Mouse (Mus musculus) left cerebral cortex, postnatal 14 days (tissue): ENCODE data around the gene Ankrd45. TPM values are rescaled to one million over a fixed set of nuclear protein-coding genes. Genes with fewer than 3 reads are reported as not detected.
"Not testable (repeated sequence)": the region's sequence is repeated elsewhere in the genome, so short reads cannot be mapped to it uniquely, and the experiment has no call there.

Experiments
- DNase-seq, 2 experiments: peaks; one replicate each; pipeline ENCODE4 v3.0.0; 2021 to 2022; ENCODE audit warnings: low spot score in 2 of 2, mixed read lengths in 1 of 2
- intact Hi-C: fragments of 180-260 bp; cut with DNase I; formaldehyde crosslinking; loops from one replicate; pipeline ENCODE4 v1.15.1; 2025
- total RNA-seq, 2 experiments: library from RNA; stranded (reverse); gene quantifications; 2 replicates each; pipeline ENCODE4 v1.2.3; 2021

Ankrd45 gene
- total RNA-seq, 2 experiments from 2014 or later = 37.0 to 39.0 TPM

- peak; percentile 36 to 37 for DNase-seq
- intact Hi-C loops = no loop called here
Observed at GRCm38 (mm10) chr1:161180674-161181073, 38.2 kb downstream of the Ankrd45 start.

- intact Hi-C loops = no loop called here
- DNase-seq = no peak
Observed at GRCm38 (mm10) chr1:161182386-161182785, 39.9 kb downstream of the Ankrd45 start.

- DNase-seq = no peak
- intact Hi-C loops = no loop called here
Observed at GRCm38 (mm10) chr1:161183677-161184076, 41.2 kb downstream of the Ankrd45 start.

DNA sequence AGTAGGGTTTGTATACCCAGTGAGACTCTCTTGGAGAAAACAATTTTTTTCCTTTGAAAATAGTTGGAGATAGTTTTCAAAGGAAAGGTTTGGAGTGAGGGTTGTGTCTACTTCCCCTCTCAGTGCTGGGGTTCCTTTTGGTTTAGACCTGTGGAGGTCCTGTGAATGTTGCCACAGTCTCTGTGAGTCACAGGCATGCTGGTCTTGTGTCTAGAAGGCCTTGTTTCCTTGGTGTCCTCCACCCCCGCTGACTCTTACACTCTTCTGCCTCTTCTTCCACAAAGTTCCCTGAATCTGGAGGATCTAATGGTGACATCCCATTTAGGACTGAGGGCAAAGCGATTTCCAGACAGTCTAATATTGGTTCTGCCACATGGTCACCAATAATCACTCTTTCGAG, 42.9 kb downstream of the Ankrd45 start:
- no peak for DNase-seq
- intact Hi-C loops = no loop called here

GRCm38 (mm10) chr1:161190253-161190910, 47.9 kb downstream of the Ankrd45 start:
- intact Hi-C loops = loop anchor here (10.0 kb wide), 1 partner anchor 216 kb away; the partner anchor contains the start of gene Serpinc1

DNA sequence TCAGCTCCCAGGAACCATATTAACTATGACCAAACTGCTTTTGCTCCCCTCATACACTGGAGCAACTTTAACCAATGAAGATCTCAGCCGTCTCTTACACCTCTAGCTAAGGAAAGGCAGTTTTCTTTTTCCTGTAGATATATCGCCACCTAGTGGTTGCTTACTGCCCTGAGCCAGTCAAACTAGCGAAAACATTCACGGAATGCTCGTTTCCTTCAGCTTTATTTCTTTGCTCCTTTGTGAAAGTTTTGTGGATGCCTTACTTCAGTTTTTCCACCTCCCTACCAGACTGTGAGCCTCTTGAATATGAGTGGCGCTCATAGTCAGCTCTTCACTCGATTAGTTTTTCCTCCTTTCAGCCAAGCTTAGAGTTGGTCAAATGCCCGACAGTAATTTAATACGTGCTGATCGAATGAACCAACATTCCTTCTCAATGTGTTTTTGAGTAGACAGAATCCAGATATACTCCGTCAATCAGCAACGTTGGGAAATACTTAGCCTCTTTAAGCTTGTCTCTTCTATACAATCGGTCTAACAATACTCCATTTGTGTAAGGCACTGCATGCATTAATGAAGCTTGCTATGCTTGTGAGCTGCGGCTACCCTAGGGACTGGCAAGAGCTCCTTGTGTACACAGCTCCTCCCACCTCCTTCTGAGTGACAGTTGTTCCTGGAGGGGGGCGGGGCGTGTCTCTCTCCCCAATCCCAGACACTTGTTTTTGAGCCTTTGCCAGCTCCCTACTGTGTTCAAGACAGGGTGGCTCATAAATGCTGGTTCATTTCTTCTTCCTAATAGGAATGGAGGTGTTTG, 53.3 kb downstream of the Ankrd45 start:
- intact Hi-C loops = loop anchor here (10.0 kb wide), 1 partner anchor 221 kb away; the partner anchor contains the start of gene Serpinc1
- peak; percentile 86 to 92 for DNase-seq

More at GRCm38 (mm10) chr1:161190253-161190910, 47.9 kb downstream of the Ankrd45 start:
- no peak for DNase-seq

DNA sequence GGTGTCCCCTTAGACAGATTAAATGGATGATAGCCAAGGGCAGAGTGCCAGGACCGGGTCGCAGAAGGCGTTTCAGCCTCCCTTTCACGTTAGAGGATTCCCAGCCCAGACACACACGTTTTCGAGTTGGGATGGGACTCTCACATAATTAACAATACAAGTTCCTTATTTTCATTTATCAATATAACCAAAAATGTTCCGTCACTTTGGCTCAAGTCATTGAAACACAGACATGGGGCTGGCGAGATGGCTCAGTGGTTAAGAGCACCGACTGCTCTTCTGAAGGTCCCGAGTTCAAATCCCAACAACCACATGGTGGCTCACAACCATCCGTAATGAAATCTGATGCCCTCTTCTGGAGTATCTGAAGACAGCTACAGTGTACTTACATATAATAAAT, 53.9 kb downstream of the Ankrd45 start:
- not testable (repeated sequence) for DNase-seq

GRCm38 (mm10) chr1:161199856-161200255, 57.4 kb downstream of the Ankrd45 start:
- intact Hi-C loops = loop anchor here (10.0 kb wide), 1 partner anchor 225 kb away; the partner anchor contains the start of gene Serpinc1
- DNase-seq = no peak

More for the DNA sequence above, 53.9 kb downstream of the Ankrd45 start:
- intact Hi-C loops = loop anchor here (10.0 kb wide), 1 partner anchor 222 kb away; the partner anchor contains the start of gene Serpinc1

- intact Hi-C loops = no loop called here
- no peak for DNase-seq
Observed at GRCm38 (mm10) chr1:161214465-161214864, 72.0 kb downstream of the Ankrd45 start.

- peak in 1 of 2 experiments; percentile 4 for DNase-seq
- intact Hi-C loops = no loop called here
Observed at GRCm38 (mm10) chr1:161219816-161220215, 77.3 kb downstream of the Ankrd45 start.

Other genes with a start within 250 kb of the Ankrd45 start
- 10 to 100 TPM; 38.3 to 41.8 TPM for gene Rc3h1, start 236.3 kb upstream of the Ankrd45 start, total RNA-seq
- under 1 TPM; 0.29 to 0.53 TPM for gene Serpinc1, start 164.1 kb upstream of the Ankrd45 start, total RNA-seq
- gene Zbtb37, start 107.8 kb upstream of the Ankrd45 start, total RNA-seq = 10 to 100 TPM; 11.4 to 14.9 TPM
- gene Dars2, start 72.0 kb upstream of the Ankrd45 start, total RNA-seq = 10 to 100 TPM; 22.4 to 24.0 TPM
- 1 to 10 TPM; 1.6 to 1.8 TPM for gene Cenpl, start 72.0 kb upstream of the Ankrd45 start, total RNA-seq
- gene Klhl20, start 11.2 kb upstream of the Ankrd45 start, total RNA-seq = 10 to 100 TPM; 17.6 to 18.1 TPM
- gene Tex50, start 16.6 kb downstream of the Ankrd45 start, total RNA-seq = not detected
- 100 to 1,000 TPM; 277 to 282 TPM for gene Prdx6, start 108.5 kb downstream of the Ankrd45 start, total RNA-seq